Mouse (Mus musculus) fibroblast of lung, adult 2 months (primary cell): Measurements from ENCODE around the gene Hk1.

Experiments used
- DNase-seq: peaks from one replicate; pipeline ENCODE4 v3.0.0-alpha.2; 2011; ENCODE audit warnings: low read depth

The Hk1 gene

GRCm38 (mm10) chr10:62379808-62380207 lies at the start of gene Hk1:
Gene Hk1 (minus strand): TSS chr10:62379908.
- no peak for DNase-seq

GRCm38 (mm10) chr10:62425081-62425871 lies 45.6 kb upstream of the Hk1 start:
- DNase-seq, result no peak

DNA sequence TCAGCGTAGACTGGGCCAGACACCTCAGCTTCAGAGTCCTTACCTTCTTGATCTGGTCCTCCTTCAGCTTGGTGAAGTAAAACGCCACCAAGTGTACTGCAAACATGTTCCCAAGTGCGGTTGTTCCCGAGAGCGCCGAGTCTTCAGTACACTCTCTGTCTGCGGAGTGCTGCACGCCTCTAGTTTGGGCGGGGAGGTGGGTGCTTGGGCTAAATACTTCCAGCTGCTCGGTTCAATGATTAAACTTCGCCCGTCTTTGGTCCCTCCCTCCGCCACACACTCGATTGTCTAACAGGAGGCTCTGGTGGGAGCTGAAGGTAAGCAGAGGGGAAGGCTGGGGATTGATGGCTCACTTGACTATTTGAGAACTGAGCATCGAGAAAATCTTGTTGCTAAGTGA lies 42.5 kb upstream of the Hk1 start, which contains the start of gene Hkdc1:
Hkdc1 (minus strand) TSS at position 237 of the 400 bp plus-strand sequence.
- DNase-seq, result no peak

DNA sequence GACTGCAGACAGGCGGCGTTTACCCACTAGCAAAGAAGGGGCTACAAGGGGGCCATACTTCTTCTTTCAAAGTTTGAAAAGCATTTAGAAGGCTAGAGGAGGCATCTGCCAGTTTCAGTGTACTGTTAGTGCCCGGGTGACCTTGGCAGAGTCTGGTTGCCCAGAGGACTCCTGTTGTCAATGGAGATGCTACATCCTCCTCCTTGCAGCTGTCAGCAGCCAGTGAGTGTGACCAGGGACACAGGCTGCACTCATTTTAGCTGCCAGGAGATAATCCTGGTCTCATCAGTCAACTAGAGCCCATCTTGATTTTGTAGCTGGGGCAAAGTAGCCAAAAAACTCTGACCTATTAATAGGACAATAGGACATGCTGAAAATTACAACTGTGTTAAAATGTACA lies 41.4 kb upstream of the Hk1 start:
- DNase-seq, result no peak

DNA sequence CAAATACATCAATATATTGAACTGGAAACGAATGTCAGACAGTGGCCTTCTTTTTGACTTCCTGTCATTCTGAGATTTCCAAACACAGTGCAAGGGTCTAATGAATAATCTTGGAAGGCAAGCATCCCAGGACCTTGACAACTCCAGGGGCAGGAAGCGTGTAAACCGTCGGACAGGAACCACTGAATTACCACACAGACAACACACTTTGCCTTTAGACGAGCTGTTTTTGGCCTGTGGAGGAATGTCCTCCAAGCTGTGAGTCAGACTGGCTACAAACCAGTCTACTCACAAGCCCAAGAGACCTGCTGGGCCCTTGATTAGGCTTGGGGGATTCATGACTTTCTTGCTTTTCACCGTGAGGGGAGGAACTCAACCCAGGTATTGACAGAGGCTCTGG lies 40.7 kb upstream of the Hk1 start:
- no peak for DNase-seq

DNA sequence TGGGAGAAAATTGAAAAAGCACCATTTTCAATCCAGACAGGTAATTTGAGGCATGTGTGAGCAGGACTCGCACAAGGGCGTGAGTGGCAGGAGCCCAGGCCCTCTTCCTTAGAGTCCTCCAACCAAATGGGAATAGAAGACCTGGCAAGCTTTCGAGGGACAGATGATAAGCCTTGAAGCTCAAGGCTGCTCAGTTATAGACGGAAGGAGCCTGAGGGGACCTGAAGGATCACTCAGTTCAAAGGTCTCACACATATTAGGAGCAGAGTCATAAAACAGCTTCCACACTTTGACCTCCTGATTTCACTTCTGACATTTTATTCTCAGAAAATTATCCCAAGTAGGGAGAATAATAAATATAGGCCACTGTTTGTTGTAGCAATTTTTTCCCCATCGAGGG lies 39.7 kb upstream of the Hk1 start:
- DNase-seq, result no peak

DNA sequence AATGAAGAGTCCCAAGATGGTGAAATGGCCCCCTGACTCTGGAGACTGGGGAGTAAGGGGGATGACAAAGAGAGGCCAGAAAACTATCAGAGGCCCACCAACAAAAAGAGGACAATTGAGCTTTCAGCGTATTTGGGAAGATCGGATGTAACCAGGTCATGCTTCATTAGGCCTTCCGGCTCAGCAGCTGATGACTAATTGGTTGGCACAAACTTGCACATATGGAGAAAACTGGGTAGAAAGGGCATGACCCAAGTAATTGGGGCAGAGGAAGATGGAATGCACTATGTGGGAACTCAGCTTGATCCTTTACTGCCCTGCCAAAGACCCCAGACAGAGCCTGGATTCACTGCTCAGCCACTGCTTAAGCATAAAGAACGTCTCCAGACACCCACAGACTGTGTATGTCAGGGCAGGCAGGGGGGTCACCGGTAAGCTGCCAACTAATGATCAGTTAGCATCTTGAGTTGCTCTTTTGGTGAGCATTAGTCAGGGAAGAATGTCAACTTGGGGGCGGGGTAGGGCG lies 39.2 kb upstream of the Hk1 start:
- no peak for DNase-seq

GRCm38 (mm10) chr10:62413606-62413982 lies 33.9 kb upstream of the Hk1 start:
- DNase-seq, result no peak

DNA sequence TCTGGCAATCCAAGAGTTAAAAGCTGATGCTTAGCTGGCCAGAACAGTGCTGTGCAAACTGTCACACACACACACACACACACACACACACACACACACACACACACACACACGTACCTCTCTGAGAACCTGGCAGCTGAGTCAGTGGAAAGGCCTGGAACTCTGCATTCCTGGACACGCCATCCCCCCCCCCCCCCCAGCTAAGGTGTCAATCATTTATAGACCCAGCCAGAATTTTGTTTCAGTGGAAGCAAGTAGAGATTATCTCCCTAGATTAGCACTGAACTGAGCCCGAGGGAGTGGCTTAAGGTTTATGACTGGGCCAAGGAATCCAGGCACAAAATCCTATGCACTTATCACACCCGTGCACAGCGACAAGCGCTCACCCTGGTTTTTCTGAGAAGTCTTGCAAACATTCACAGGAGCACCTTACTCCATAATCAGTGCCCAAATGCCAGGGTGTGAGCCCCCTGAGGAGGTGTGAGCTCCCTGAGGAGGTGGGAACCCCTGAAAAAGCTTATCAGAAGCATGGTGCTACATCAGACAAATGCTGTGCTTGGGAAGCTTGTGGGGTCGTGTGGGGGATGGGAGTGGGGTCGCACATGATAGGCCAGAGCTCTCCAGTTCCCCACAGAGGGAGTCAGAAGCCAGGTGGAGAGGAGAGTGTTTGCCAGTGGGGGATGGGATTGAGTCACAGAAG lies 33.3 kb upstream of the Hk1 start:
- no peak for DNase-seq

GRCm38 (mm10) chr10:62411431-62412410 lies 32.0 kb upstream of the Hk1 start:
- DNase-seq, result no peak

DNA sequence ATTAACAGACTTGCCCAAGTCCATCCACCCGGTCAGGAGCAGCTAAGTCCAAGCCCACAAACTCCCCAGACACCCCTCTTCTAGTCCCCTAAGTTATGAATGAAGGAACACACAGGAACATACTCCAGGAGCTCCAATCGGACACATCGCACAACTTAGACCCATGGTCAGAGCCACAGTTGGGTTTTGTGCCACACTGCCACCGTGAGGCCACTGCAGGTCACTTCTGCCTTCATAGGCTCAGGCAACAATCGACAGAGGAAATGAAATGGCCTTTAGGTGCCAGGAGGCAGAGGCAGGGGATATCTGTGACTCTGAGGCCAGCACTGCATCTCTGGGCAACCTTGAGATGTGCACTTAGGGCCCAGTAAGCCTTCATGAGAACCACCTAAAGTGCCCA lies 31.2 kb upstream of the Hk1 start:
- peak; percentile 41 for DNase-seq

DNA sequence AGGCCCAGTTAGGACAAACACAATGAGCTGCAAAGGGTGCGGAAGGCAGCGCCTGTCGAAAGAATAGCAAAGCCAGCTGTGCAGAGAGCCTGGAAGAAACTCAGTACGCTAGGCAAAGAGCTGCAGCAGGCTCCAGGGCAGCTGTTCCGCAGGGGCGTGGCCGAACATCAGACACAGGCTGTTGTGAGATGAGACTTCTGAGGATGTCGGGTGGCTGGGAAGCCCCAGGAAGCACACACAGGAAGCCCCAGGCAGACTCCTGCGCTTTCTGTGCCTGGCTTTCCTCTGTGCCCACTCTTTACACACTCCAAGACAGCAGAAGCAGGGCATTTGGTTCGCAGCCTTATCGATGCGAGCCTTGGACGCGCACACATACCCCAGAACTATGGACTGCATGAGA lies 25.2 kb upstream of the Hk1 start:
- no peak for DNase-seq

DNA sequence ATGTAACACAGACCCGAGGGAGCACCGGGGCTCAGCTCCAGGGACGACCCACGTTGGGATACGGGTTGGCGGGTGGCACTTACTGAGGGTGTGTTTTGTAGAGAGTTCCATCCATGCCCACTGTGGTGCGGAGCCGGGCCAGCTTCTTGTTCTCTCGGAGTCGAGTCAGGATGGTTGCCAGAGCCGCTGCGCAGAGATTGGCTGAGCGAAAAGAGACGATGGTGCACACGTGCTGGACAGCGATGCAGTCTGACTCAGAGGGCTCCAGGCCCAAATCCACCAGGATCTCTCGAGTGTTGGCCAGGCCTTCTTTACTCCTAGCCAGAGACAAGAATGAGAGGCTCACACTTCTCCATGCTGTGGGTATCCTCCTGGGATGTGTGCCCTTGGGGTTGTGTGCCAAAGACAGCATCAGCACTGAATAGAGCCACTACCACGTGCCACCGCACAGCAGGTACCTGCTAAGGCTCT lies 22.0 kb upstream of the Hk1 start:
- DNase-seq, result peak; percentile 59

DNA sequence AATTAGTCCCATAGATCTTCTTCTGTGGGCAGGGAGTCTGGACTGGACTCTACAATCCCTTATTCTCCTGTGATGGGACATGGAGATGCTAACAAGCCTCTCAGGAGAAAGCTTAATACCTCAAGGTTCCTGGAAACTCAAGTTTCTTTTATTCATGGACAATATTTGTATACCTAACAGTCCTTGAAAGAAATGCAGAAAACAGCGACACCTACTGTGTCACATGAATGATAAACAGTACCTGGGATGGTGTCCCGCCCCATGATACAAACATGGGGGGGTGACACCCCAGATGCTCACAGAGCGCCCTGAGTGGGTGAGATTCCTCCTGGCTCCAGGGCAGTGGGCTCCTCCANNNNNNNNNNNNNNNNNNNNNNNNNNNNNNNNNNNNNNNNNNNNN lies 3.3 kb upstream of the Hk1 start:
- no peak for DNase-seq

DNA sequence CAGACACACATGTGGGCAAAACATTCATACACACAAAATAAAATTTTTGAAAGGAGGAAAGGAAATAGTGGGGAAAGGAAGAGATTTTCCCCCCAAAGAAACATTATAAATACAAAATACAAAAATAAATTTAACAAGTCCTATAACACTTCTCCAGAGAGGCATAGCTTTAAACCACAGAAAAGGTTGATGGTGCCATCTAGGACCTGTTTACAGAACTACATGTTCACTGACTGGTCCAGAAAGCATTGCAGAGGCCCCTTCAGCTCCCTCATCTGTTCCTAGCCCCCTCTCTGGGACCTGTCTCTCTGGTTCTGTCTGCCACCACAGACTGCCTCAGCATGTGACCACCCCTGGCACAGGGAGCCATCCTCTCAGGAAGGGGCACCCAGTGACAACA lies 1.2 kb upstream of the Hk1 start:
- peak; percentile 4 for DNase-seq

DNA sequence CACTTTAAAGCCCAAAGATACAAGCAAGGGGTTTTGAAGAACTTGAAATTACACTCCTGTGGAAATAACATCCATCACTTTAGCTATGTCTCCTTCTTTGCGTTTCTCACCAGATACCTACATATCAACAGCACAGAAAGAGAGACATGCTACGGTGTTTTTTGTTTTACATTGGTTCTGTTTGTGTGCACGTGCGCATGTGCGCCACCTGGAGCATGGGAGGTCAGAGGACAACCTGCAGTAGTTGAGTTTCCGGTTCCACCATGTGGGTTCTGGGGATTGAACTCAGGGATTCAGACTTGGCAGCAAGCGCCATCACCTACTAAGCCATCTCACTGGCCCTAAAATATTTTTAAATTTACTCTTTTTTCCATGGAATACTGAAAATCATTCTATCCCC lies 20.9 kb downstream of the Hk1 start:
- no peak for DNase-seq

- no peak for DNase-seq
These were observed 23.5 kb downstream of the Hk1 start for GRCm38 (mm10) chr10:62356105-62356730.

DNA sequence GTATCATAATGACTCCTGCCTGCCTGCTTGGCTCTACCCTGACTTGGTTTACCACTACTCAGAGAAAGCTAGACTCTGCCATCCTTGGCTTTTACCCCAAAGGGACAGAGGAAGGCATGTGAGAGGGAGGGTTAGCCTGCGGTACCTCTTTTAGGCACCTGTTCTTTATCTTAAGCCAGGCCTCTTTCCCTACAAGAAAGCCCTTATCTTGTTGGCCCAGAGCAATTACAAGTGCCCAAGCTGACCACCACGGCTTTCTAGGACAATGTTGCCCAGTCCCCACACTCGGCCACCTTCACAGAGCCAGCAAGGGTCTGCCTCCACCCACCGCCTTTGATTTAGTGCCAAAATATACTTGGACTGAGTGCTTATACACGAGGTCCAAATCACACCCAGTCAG lies 34.6 kb downstream of the Hk1 start:
- DNase-seq, result no peak

DNA sequence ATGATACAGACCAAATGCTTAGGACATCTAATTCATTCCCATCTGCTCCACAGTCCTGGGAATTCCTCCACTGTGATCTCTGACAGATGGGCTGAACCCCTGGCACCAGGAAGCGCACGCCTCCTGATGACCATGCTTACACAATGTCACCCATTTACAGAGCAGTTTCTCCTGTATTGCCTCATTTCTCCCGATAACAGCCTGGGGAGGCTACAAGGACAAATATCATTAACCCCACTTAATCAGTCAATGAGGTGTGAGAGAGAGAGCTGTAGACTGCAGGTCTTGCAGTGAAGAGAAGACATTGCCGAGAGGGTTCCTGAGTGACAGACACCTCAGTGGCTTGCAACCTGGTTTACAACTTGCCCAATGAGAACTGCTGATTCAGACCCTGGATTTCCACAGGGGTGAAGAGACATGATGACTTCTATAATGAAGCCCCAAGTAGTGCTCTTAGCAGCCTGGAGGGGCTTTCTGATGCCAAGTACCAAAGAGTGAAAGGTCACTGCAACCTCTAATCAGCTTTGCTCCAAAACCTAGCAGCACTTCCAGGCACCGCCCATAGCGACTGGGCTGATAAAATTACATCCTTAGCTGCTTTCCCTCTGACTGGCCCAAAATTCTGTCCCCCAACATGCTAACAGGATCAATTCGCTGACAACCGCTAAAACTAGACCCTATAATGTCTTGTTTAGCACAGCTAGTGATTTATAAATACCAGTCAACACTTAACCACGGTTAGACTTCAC lies 35.5 kb downstream of the Hk1 start:
- no peak for DNase-seq

DNA sequence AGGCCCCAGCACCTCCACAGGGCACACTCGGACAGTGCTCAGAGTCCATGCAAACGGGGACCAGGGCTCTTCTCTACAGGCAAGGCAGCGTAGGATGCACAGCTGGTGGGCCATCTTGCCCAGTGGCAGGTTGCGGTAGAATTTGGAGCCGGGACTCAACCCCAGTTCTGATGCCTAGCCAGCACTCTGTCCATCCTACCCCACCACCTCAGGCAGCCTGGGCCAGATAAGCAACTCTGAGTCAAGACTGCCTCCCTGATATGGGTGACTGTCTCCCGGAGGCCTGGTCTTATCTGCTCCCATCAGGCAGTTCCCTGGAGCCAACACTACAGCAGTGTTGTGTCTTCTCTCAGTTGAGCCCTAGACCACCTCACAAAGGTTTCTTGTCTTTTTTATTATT lies 37.2 kb downstream of the Hk1 start:
- DNase-seq, result no peak

DNA sequence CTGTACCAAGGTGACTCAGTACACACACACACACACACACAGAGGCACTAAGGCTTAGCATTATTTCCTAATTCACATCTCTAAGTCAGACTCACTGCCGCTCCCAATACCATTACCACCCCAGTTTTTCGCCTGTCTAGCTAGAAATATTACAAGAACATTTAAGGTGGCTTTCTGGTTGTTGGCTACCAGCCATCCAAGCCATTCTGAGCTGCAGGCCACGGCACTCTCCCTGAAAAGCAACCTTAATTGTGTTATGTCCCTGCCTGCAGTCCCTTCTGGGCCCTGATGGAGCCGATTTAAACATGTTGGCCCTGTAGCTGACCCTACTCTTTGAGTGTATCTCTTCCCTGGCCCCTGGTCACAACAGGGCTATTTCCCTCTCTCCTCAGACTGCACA lies 37.8 kb downstream of the Hk1 start:
- no peak for DNase-seq
